Mouse (Mus musculus) liver, embryonic 14.5 days (tissue): ENCODE data around the gene Tmem14a. TPM values are rescaled to one million over a fixed set of nuclear protein-coding genes. Genes with fewer than 3 reads are reported as not detected.
A peak's percentile ranks its signal among the peaks of the same experiment; 100 is the strongest.
"Not testable (repeated sequence)": the region's sequence is repeated elsewhere in the genome, so short reads cannot be mapped to it uniquely, and the experiment has no call there.

Experiments used
- ATAC-seq: fragments of 200-750 bp; cut with Nextera tagmentation; 2 replicates; pipeline ENCODE4 v1.8.0; 2017; ENCODE audit warnings: moderate number of reproducible peaks, mild to moderate bottlenecking, moderate library complexity; ENCODE audit not compliant: insufficient read depth
- DNase-seq, 3 experiments: peaks; one replicate each; pipeline ENCODE4 v3.0.0-alpha.2; 2012 to 2013; ENCODE audit warnings: low read depth in 3 of 3, low spot score in 3 of 3
- H3K27ac ChIP-seq: fragments of 300-500 bp; sonication (generic); 2 replicates; pipeline ENCODE4 v1.5.1; 2014; ENCODE audit warnings: moderate library complexity, mild to moderate bottlenecking, control low read depth, inconsistent platforms
- H3K27me3 ChIP-seq: fragments of 300-500 bp; sonication (generic); 2 replicates; pipeline ENCODE4 v1.6.1; 2014; ENCODE audit warnings: mild to moderate bottlenecking, low read length, moderate library complexity; ENCODE audit not compliant: control insufficient read depth, insufficient read depth
- H3K36me3 ChIP-seq: fragments of 300-500 bp; sonication (generic); replicated peaks from 2 replicates; pipeline ENCODE4 v1.6.1; 2014; ENCODE audit warnings: low read depth; ENCODE audit not compliant: control insufficient read depth, insufficient read depth
- H3K4me1 ChIP-seq, 2 experiments: fragments of 200-500 bp in 1 of 2; fragments of 300-500 bp in 1 of 2; sonication (generic) in 1 of 2; replicated peaks; 2 replicates each; pipeline ENCODE4 v1.6.1; 2012 to 2014; ENCODE audit warnings: antibody characterized with exemption in 1 of 2, inconsistent platforms in 1 of 2, low read length in 1 of 2; ENCODE audit not compliant: control insufficient read depth in 2 of 2, insufficient read depth in 2 of 2
- H3K4me2 ChIP-seq: fragments of 300-500 bp; sonication (generic); 2 replicates; pipeline ENCODE4 v1.6.1; 2014; ENCODE audit warnings: low read depth, mild to moderate bottlenecking, control low read depth, moderate library complexity
- H3K4me3 ChIP-seq, 2 experiments: fragments of 200-500 bp in 1 of 2; fragments of 300-500 bp in 1 of 2; sonication (generic) in 1 of 2; 2 replicates each; pipeline ENCODE4 v1.5.1; 2012 to 2014; ENCODE audit warnings: low read depth in 2 of 2, low read length in 2 of 2, mild to moderate bottlenecking in 2 of 2, control low read depth in 1 of 2, inconsistent platforms in 1 of 2, moderate library complexity in 1 of 2; ENCODE audit not compliant: insufficient read depth in 1 of 2
- H3K9ac ChIP-seq: fragments of 300-500 bp; sonication (generic); replicated peaks from 2 replicates; pipeline ENCODE4 v1.6.1; 2014; ENCODE audit warnings: mild to moderate bottlenecking, control low read depth, moderate library complexity
- H3K9me3 ChIP-seq: fragments of 300-500 bp; sonication (generic); 2 replicates; pipeline ENCODE4 v1.6.1; 2016; ENCODE audit warnings: low read length, mixed read lengths; ENCODE audit not compliant: control insufficient read depth
- CTCF ChIP-seq: IDR thresholded peaks from 2 replicates; pipeline ENCODE4 v1.5.1; 2016; ENCODE audit warnings: antibody characterized with exemption, low read depth, control low read depth
- WGBS: fragments of 180-500 bp; shearing (Covaris S2); extraction: QIAGEN DNeasy Blood & Tissue Kit; methylation state at CpG from one replicate; pipeline ENCODE4 v1.1.7; 2014; ENCODE audit not compliant: insufficient replicate concordance; 5-methylcytosine and 5-hydroxymethylcytosine counted together
- polyA plus RNA-seq, 2 experiments: library from polyadenylated mRNA; depleted of rRNA in 1 of 2; stranded (reverse) in 1 of 2; unstranded in 1 of 2; fragments of >200 nt; fragmentation: Nextera tagmentation in 1 of 2; extraction: Ambion mirVana in 1 of 2; gene quantifications; 2 replicates each; pipeline versions ENCODE4 v1.2.1 to v1.2.3; 2012 to 2014

The Tmem14a gene
- polyA plus RNA-seq, 2 experiments: 2.7 to 2.9 TPM

- DNase-seq, ATAC-seq, H3K36me3 ChIP-seq, H3K9ac ChIP-seq, H3K9me3 ChIP-seq, H3K4me1 ChIP-seq, H3K27me3 ChIP-seq, H3K4me3 ChIP-seq, H3K27ac ChIP-seq, H3K4me2 ChIP-seq: not testable (repeated sequence)
- peak; percentile 47 for TF ChIP-seq CTCF
- 40% methylated on average over 1 of the region's 2 CpGs for WGBS
Measured at GRCm38 (mm10) chr1:21276158-21276557, 57.8 kb downstream of the Tmem14a start.

Other genes starting within 250 kb of the Tmem14a start
- 1.1 and 1.2 TPM in 2 replicates for gene Tram2, start 139.3 kb upstream of the Tmem14a start, polyA plus RNA-seq (2012; rRNA removed)
- 1.7 and 1.8 TPM in 2 replicates for gene Tram2, start 139.3 kb upstream of the Tmem14a start, polyA plus RNA-seq (2014; fragmentation: Nextera tagmentation; extraction: Ambion mirVana)
- 25.8 and 45.0 TPM in 2 replicates for gene Gsta3, start 22.0 kb downstream of the Tmem14a start, polyA plus RNA-seq (2012; rRNA removed)
- 49.6 and 52.1 TPM in 2 replicates for gene Gsta3, start 22.0 kb downstream of the Tmem14a start, polyA plus RNA-seq (2014; fragmentation: Nextera tagmentation; extraction: Ambion mirVana)
- not detected in 2 replicates for gene Khdc1a, start 131.1 kb downstream of the Tmem14a start, polyA plus RNA-seq (2012; rRNA removed)
- gene Khdc1a, start 131.1 kb downstream of the Tmem14a start, polyA plus RNA-seq (2014; fragmentation: Nextera tagmentation; extraction: Ambion mirVana): not detected in 2 replicates
- not detected in 2 replicates for gene Khdc1c, start 149.8 kb downstream of the Tmem14a start, polyA plus RNA-seq (2012; rRNA removed)
- gene Khdc1c, start 149.8 kb downstream of the Tmem14a start, polyA plus RNA-seq (2014; fragmentation: Nextera tagmentation; extraction: Ambion mirVana): not detected in 2 replicates
- not detected in 2 replicates for gene Khdc1b, start 165.0 kb downstream of the Tmem14a start, polyA plus RNA-seq (2012; rRNA removed)
- not detected in 2 replicates for gene Khdc1b, start 165.0 kb downstream of the Tmem14a start, polyA plus RNA-seq (2014; fragmentation: Nextera tagmentation; extraction: Ambion mirVana)